Mouse (Mus musculus) embryonic facial prominence, embryonic 13.5 days (tissue): ENCODE measurements around the gene Ing3. TPM values are rescaled to one million over a fixed set of nuclear protein-coding genes. Genes with fewer than 3 reads are reported as not detected.

ENCODE experiments used
- ATAC-seq: fragments of 200-750 bp; cut with Nextera tagmentation; 2 replicates; pipeline ENCODE4 v1.8.0; 2017; ENCODE audit warnings: low read depth; ENCODE audit not compliant: insufficient number of reproducible peaks, insufficient read depth, low FRiP score, low TSS enrichment
- H3K27ac ChIP-seq: fragments of 300-500 bp; sonication (generic); 2 replicates; pipeline ENCODE4 v1.5.1; 2015; ENCODE audit warnings: moderate library complexity, mild to moderate bottlenecking, inconsistent platforms
- H3K27me3 ChIP-seq: fragments of 300-500 bp; sonication (generic); 2 replicates; pipeline ENCODE4 v1.6.1; 2015; ENCODE audit warnings: mild to moderate bottlenecking, inconsistent platforms
- H3K36me3 ChIP-seq: fragments of 300-500 bp; sonication (generic); 2 replicates; pipeline ENCODE4 v1.6.1; 2015; ENCODE audit warnings: mild to moderate bottlenecking, inconsistent platforms
- H3K4me1 ChIP-seq: fragments of 300-500 bp; sonication (generic); 2 replicates; pipeline ENCODE4 v1.6.1; 2015; ENCODE audit warnings: inconsistent platforms
- H3K4me2 ChIP-seq: fragments of 300-500 bp; sonication (generic); 2 replicates; pipeline ENCODE4 v1.6.1; 2015; ENCODE audit warnings: moderate library complexity, mild to moderate bottlenecking, inconsistent platforms
- H3K4me3 ChIP-seq: fragments of 300-500 bp; sonication (generic); 2 replicates; pipeline ENCODE4 v1.5.1; 2015; ENCODE audit warnings: mild to moderate bottlenecking, inconsistent platforms
- H3K9ac ChIP-seq: fragments of 300-500 bp; sonication (generic); 2 replicates; pipeline ENCODE4 v1.6.1; 2015; ENCODE audit warnings: mild to moderate bottlenecking, inconsistent platforms
- H3K9me3 ChIP-seq: fragments of 300-500 bp; sonication (generic); 2 replicates; pipeline ENCODE4 v1.6.1; 2016; ENCODE audit warnings: inconsistent platforms
- WGBS: fragments of 180-500 bp; shearing (Covaris S2); methylation state at CpG from one replicate; pipeline ENCODE4 v1.1.7; 2015; ENCODE audit warnings: mixed read lengths; 5-methylcytosine and 5-hydroxymethylcytosine counted together
- polyA plus RNA-seq: library from polyadenylated mRNA; unstranded; fragments of >200 nt; fragmentation: Nextera tagmentation; extraction: Ambion mirVana; gene quantifications from 2 replicates; pipeline ENCODE4 v1.2.1, GENCODE M21; 2015

The Ing3 gene
- polyA plus RNA-seq, result 60.6 and 67.0 TPM in 2 replicates

DNA sequence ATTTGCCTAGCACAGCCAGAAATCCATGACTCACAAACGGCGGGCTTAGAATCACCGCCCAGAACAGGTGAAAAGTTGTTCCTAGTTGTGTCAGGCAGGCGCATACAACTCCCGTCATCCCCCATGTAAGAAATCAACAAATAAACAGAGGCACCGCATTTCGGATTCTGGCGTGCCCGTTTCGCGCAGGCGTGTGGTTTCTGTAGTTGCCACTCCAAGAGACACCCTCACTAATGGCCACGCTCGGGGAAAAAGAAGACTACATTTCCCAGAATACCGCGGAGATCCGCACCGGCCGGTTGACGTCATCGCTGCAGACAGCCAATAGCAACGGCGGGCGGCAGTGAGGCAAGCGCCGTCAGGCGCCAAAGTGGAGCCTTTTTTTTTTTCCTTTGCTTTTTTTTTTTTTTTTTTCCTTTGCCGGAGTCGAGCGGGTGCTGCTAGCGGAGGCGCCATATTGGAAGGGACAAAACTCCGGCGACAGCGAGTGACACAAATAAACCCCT lies at the start of gene Ing3:
Ing3 (plus strand) TSS at position 346 of the 506 bp plus-strand sequence.
- Histone ChIP-seq H3K27me3 (no peaks in the 10 kb centered on the region), H3K27ac (peak within 1 kb of the TSS; percentile 98), H3K9me3 (no peaks in the 10 kb centered on the region), H3K9ac (peak within 1 kb of the TSS; percentile 81), H3K36me3 (peaks cover 10% of the 10 kb centered on the region; the same call in 1 of the 2 replicates), H3K4me2 (peak within 1 kb of the TSS; percentile 71), H3K4me3 (peak within 1 kb of the TSS; percentile 79), H3K4me1 (peaks cover 8% of the 10 kb centered on the region)
- peak; percentile 98 for ATAC-seq
- under 1% methylated on average over 35 of the region's 35 CpGs for WGBS

DNA sequence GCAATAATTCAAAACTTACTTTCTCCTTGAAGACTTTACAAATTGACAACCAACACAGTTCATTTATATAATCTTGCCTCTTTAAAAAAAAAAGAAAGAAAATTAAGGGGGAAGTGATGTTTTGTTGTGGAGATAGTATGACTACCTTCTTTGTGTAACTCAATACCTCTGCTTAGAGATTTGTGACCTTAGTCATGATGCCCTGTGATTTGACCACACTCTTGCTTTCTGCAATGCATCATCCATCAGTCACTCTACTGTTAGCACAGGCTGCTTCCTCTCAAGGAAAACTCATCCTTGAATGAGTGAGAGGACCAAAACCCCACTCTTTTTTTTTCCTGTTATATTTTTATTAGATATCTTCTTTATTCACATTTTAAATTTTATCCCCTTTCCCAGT lies 39.7 kb upstream of the Ing3 start:
- Histone ChIP-seq H3K27me3 (no peaks in the 10 kb centered on the region), H3K4me1 (no peaks in the 10 kb centered on the region), H3K27ac (no peak overlapping the region), H3K4me2 (no peak overlapping the region), H3K4me3 (no peak overlapping the region), H3K9me3 (no peaks in the 10 kb centered on the region), H3K9ac (no peak overlapping the region), H3K36me3 (no peaks in the 10 kb centered on the region)
- ATAC-seq, result no peak

GRCm38 (mm10) chr6:21910804-21911203 lies 38.6 kb upstream of the Ing3 start:
- Histone ChIP-seq H3K4me3 (no peak overlapping the region), H3K27ac (no peak overlapping the region), H3K9me3 (no peaks in the 10 kb centered on the region), H3K9ac (no peak overlapping the region), H3K4me2 (no peak overlapping the region), H3K27me3 (no peaks in the 10 kb centered on the region), H3K36me3 (no peaks in the 10 kb centered on the region), H3K4me1 (no peaks in the 10 kb centered on the region)
- 86% methylated on average over 6 of the region's 6 CpGs for WGBS
- ATAC-seq, result no peak

- H3K27ac ChIP-seq, result no peak overlapping the region
- H3K27me3 ChIP-seq, result no peaks in the 10 kb centered on the region
- no peaks in the 10 kb centered on the region for H3K36me3 ChIP-seq
- H3K9me3 ChIP-seq, result no peaks in the 10 kb centered on the region
- no peak for ATAC-seq
- no peaks in the 10 kb centered on the region for H3K4me1 ChIP-seq
- WGBS, result 80% methylated on average over 2 of the region's 2 CpGs
- H3K4me2 ChIP-seq, result no peak overlapping the region
- H3K4me3 ChIP-seq, result no peak overlapping the region
- H3K9ac ChIP-seq, result no peak overlapping the region
Measured at GRCm38 (mm10) chr6:21916591-21916990, 32.8 kb upstream of the Ing3 start.

- H3K36me3 ChIP-seq, result no peaks in the 10 kb centered on the region
- no peaks in the 10 kb centered on the region for H3K9me3 ChIP-seq
- H3K9ac ChIP-seq, result no peak overlapping the region
- no peak for ATAC-seq
- WGBS, result 35% methylated on average over 1 of the region's 1 CpGs
- no peak overlapping the region for H3K4me3 ChIP-seq
- H3K27me3 ChIP-seq, result no peaks in the 10 kb centered on the region
- H3K4me2 ChIP-seq, result no peak overlapping the region
- H3K4me1 ChIP-seq, result no peaks in the 10 kb centered on the region
- H3K27ac ChIP-seq, result no peak overlapping the region
Measured at GRCm38 (mm10) chr6:21924150-21924549, 25.2 kb upstream of the Ing3 start.

DNA sequence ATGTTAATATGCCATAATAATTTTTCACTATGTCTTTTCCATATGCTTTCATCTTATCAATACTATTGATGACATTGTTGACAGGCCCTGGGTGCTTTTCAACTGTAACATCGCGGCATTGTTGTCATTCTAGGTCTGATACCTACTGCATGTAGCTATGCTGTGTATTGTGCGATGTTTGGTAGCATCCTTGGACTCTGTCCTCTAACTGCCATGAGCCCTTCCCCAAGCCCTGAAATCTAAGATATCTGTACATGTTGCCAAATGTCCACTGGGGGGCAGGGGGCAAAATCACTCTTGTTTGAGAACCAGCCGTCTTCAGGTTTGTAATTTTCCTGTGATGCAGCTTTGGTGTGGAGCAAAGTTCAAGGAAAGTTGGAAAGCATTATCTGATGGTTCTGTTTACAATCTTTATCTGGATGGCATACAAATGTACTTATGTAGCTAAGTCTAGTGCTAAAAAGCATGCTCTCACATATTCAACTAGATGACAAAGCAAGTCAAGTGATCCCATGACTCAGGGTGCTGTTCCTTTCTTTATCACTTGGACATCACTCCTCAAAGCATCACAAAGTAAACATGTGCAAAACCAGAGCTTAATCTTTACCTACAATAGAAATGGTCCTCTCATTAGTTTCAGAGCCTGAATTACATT lies 11.3 kb upstream of the Ing3 start:
- Histone ChIP-seq H3K9me3 (no peaks in the 10 kb centered on the region), H3K4me3 (no peak overlapping the region), H3K4me1 (no peaks in the 10 kb centered on the region), H3K27ac (no peak overlapping the region), H3K27me3 (no peaks in the 10 kb centered on the region), H3K4me2 (no peak overlapping the region), H3K9ac (no peak overlapping the region), H3K36me3 (no peaks in the 10 kb centered on the region)
- 84% methylated on average over 4 of the region's 4 CpGs for WGBS
- no peak for ATAC-seq

- Histone ChIP-seq H3K27ac (peak overlapping the region; percentile 98), H3K9ac (peak overlapping the region; percentile 81), H3K9me3 (no peaks in the 10 kb centered on the region), H3K4me3 (peak overlapping the region; percentile 79), H3K4me2 (peak overlapping the region; percentile 71), H3K27me3 (no peaks in the 10 kb centered on the region), H3K36me3 (peaks cover 14% of the 10 kb centered on the region), H3K4me1 (peaks cover 8% of the 10 kb centered on the region)
- ATAC-seq, result peak; percentile 96
- WGBS, result 1% methylated on average over 57 of the region's 68 CpGs
Measured at GRCm38 (mm10) chr6:21949771-21950448, 539 bp downstream of the Ing3 start.

DNA sequence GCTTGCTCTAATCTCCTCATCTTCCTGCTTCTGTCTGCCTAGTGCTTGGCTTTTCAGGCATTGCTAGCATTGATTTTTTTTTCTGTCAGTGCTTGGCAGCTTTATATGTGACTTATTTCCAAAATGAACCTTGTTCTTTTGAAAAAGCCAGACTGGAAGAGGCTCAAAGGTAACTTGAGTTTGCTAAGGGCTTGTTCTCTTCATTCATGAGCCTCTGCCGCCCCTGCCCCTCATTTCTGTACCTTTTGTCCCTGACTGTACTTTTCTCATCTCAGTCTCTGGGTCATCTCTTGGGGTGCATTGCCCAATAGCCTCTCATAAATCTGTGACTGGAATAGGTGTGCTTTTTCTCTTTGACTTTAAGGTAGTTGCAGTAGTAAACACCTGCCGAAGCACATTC lies 1.3 kb downstream of the Ing3 start:
- WGBS, result 85% methylated on average over 2 of the region's 2 CpGs
- Histone ChIP-seq H3K9ac (peak overlapping the region; percentile 81), H3K36me3 (peaks cover 22% of the 10 kb centered on the region), H3K4me2 (peak overlapping the region; percentile 71), H3K4me3 (peak overlapping the region; percentile 79), H3K27me3 (no peaks in the 10 kb centered on the region), H3K4me1 (peaks cover 8% of the 10 kb centered on the region), H3K27ac (no peak overlapping the region), H3K9me3 (no peaks in the 10 kb centered on the region)
- ATAC-seq, result no peak

- ATAC-seq, result no peak
- H3K27me3 ChIP-seq, result no peaks in the 10 kb centered on the region
- WGBS, result 88% methylated on average over 4 of the region's 4 CpGs
- H3K9me3 ChIP-seq, result no peaks in the 10 kb centered on the region
- no peak overlapping the region for H3K9ac ChIP-seq
- H3K4me1 ChIP-seq, result peaks cover 5% of the 10 kb centered on the region
- no peak overlapping the region for H3K4me2 ChIP-seq
- peaks cover 52% of the 10 kb centered on the region for H3K36me3 ChIP-seq
- H3K27ac ChIP-seq, result no peak overlapping the region
- no peak overlapping the region for H3K4me3 ChIP-seq
Measured at GRCm38 (mm10) chr6:21955468-21955867, 6.1 kb downstream of the Ing3 start.

DNA sequence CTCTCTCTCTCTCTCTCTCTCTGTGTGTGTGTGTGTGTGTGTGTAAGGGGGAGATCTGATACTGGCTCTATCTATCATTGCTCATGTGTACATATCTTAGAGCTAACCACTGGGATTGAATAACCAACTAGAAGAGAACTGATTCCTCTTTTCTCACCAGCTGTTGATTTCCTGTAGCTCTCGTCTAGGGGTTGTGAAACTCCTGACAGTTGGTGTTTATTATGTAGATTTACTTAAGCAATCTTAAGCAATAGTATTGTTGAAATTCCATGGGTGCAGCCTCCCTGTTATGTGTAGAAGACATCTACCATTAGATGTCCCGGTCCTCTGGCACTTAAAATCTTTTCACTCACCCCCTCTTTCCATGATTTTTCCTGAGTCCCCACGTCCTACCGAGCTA lies 9.6 kb downstream of the Ing3 start:
- WGBS, result 82% methylated on average over 4 of the region's 4 CpGs
- H3K4me1 ChIP-seq, result no peaks in the 10 kb centered on the region
- H3K9me3 ChIP-seq, result no peaks in the 10 kb centered on the region
- no peak overlapping the region for H3K4me3 ChIP-seq
- ATAC-seq, result no peak
- H3K27me3 ChIP-seq, result no peaks in the 10 kb centered on the region
- H3K4me2 ChIP-seq, result no peak overlapping the region
- H3K9ac ChIP-seq, result no peak overlapping the region
- no peak overlapping the region for H3K27ac ChIP-seq
- H3K36me3 ChIP-seq, result peaks cover 52% of the 10 kb centered on the region

- no peak for ATAC-seq
Measured at GRCm38 (mm10) chr6:21959909-21960308, 10.5 kb downstream of the Ing3 start.

GRCm38 (mm10) chr6:21977532-21977931 lies 28.2 kb downstream of the Ing3 start:
- H3K27me3 ChIP-seq, result no peaks in the 10 kb centered on the region
- no peak overlapping the region for H3K4me3 ChIP-seq
- no peak overlapping the region for H3K27ac ChIP-seq
- H3K9me3 ChIP-seq, result no peaks in the 10 kb centered on the region
- H3K36me3 ChIP-seq, result peaks cover 23% of the 10 kb centered on the region
- ATAC-seq, result no peak
- H3K4me1 ChIP-seq, result no peaks in the 10 kb centered on the region
- WGBS, result 75% methylated on average over 2 of the region's 2 CpGs
- H3K9ac ChIP-seq, result no peak overlapping the region
- H3K4me2 ChIP-seq, result no peak overlapping the region

More at GRCm38 (mm10) chr6:21959909-21960308, 10.5 kb downstream of the Ing3 start:
- H3K9me3 ChIP-seq, result no peaks in the 10 kb centered on the region
- WGBS, result 96% methylated on average over 5 of the region's 5 CpGs
- no peak overlapping the region for H3K9ac ChIP-seq
- no peak overlapping the region for H3K27ac ChIP-seq
- no peaks in the 10 kb centered on the region for H3K27me3 ChIP-seq
- H3K4me2 ChIP-seq, result no peak overlapping the region
- H3K36me3 ChIP-seq, result peaks cover 51% of the 10 kb centered on the region
- no peak overlapping the region for H3K4me3 ChIP-seq
- H3K4me1 ChIP-seq, result no peaks in the 10 kb centered on the region
